Mouse (Mus musculus) brain, adult 2 months (tissue): ENCODE measurements around the gene Ext2.

Experiments used
- DNase-seq: peaks from one replicate; pipeline ENCODE4 v3.0.0; 2011; ENCODE audit warnings: low read depth, low spot score

Ext2 gene

GRCm38 (mm10) chr2:93634609-93635008 is 187.8 kb downstream of the Ext2 start:
- peak; percentile 86 for DNase-seq

- no peak for DNase-seq
Measured at GRCm38 (mm10) chr2:93624665-93625408, 197.5 kb downstream of the Ext2 start.

GRCm38 (mm10) chr2:93619208-93619849 is 203.0 kb downstream of the Ext2 start:
- DNase-seq = no peak

GRCm38 (mm10) chr2:93618447-93619199 is 203.7 kb downstream of the Ext2 start:
- no peak for DNase-seq

- DNase-seq = no peak
Measured at GRCm38 (mm10) chr2:93615845-93616689, 206.3 kb downstream of the Ext2 start.

GRCm38 (mm10) chr2:93613020-93613419 is 209.3 kb downstream of the Ext2 start:
- DNase-seq = no peak
